Mouse (Mus musculus) lung, postnatal 36 days (tissue): Measurements from ENCODE around the gene Prg2.

Source experiments
- DNase-seq: peaks from one replicate; pipeline ENCODE4 v3.0.0; 2022; ENCODE audit warnings: mixed read lengths

Gene Prg2

GRCm38 (mm10) chr2:85033121-85033520, 52.9 kb downstream of the Prg2 start:
- DNase-seq = no peak
